Mouse (Mus musculus) spleen, adult 2 months (tissue): ENCODE measurements at regions not wholly inside any gene's neighbourhood (a gene's known extent, or its start where the extent isn't known, plus 50 kb on each side); places are given as distances from the start of the nearest gene placed in this dataset.

Experiments used
- DNase-seq, 2 experiments: peaks; one replicate each; pipeline versions ENCODE4 v3.0.0 to v3.0.0-alpha.2; 2012 to 2021; ENCODE audit warnings: low spot score in 2 of 2, low read depth in 1 of 2
- H3K27ac ChIP-seq: fragments of 200-500 bp; 2 replicates; pipeline ENCODE4 v1.5.1; 2012; ENCODE audit warnings: low read length, inconsistent platforms; ENCODE audit not compliant: insufficient read depth
- H3K27me3 ChIP-seq: fragments of 200-500 bp; 2 replicates; pipeline ENCODE4 v1.6.1; 2012; ENCODE audit warnings: mild to moderate bottlenecking, moderate library complexity, low read length, inconsistent platforms; ENCODE audit not compliant: control insufficient read depth, insufficient read depth
- H3K36me3 ChIP-seq: fragments of 200-500 bp; 2 replicates; pipeline ENCODE4 v1.6.1; 2012; ENCODE audit warnings: mild to moderate bottlenecking, low read length, inconsistent platforms; ENCODE audit not compliant: control insufficient read depth, insufficient read depth
- H3K4me1 ChIP-seq: fragments of 200-500 bp; 2 replicates; pipeline ENCODE4 v1.6.1; 2011; ENCODE audit warnings: inconsistent platforms; ENCODE audit not compliant: control insufficient read depth, insufficient read depth, insufficient read length
- H3K4me3 ChIP-seq: fragments of 200-500 bp; 2 replicates; pipeline ENCODE4 v1.5.1; 2011; ENCODE audit warnings: mild to moderate bottlenecking, inconsistent platforms; ENCODE audit not compliant: insufficient read depth, insufficient read length; ENCODE audit errors: extremely low read depth
- CTCF ChIP-seq: fragments of 200-500 bp; IDR thresholded peaks from 2 replicates; pipeline ENCODE4 v1.5.1; 2011; ENCODE audit warnings: mild to moderate bottlenecking, inconsistent platforms; ENCODE audit not compliant: insufficient read depth, insufficient read length, insufficient replicate concordance; ENCODE audit errors: extremely low read depth
- POLR2A ChIP-seq: fragments of 200-500 bp; IDR thresholded peaks from 2 replicates; pipeline ENCODE4 v1.6.1; 2011; ENCODE audit warnings: low read depth, low read length, inconsistent platforms
- WGBS: fragments of 180-500 bp; shearing (Covaris S2); methylation state at CpG from one replicate; pipeline ENCODE4 v1.1.7; 2018; 5-methylcytosine and 5-hydroxymethylcytosine counted together

DNA sequence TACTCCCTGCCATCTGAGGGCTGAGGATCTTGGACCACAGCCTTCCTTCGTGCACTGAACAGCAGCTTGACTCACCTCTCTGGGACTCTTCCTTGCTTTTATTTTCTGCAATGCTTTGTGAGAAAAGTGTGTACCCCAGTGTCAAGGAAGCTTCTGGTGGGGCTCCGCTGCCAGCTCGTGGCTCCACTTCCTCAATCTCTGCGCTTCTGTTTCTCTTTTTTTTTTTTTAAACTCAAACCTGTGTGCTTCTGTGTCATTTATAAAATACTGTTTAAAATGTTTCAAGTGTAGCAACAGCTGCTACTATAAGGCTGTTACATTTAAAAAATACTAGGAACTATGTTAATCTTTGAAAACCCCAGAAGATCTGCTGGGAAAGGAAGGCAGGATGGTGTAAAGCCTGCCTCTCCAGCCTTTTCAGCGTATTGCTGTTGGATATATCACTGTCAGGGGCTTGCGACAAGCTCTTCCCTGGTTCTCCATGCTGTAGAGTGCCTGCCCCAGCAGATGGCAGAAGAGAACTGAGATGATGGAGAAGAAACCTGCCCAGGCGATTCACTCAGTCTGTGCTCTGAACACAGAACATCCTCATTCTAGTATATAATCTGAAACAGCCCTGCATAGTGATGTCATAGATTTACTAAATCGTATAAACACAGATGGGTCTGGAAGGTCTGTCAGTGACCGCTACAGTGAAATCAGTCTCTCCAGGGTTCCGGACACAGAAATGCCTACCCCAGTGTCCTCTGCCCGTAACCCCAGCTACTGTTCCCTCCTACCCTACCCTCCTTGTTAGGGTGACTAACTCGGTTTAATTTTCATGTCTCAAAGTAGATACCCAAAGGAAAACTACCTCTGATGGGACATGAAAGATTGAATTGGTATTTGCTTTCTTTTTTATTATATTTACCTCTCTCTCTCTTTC, 61.8 kb upstream of the Sv2b start:
- peak overlapping the region; percentile 41 for H3K27ac ChIP-seq
- WGBS, result 16% methylated on average over 12 of the region's 12 CpGs

DNA sequence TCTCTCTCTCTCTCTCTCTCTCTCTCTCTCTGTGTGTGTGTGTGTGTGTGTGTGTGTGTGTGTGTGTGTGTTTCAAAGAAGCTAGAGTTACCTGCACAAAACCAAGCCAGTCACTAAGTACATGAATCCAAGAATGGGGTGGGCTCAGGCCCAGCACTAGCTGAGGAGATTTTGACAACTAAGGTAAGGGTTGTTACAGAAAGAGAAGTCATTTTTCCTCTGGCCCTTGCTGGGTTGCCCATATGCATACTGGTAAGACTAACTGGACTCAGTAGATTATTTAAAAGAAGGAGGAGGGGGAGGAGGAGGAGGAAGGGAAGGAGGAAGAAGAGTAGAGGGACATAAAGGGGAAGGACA, 62.4 kb upstream of the Sv2b start:
- H3K4me3 ChIP-seq, result no peak overlapping the region
- DNase-seq, result no peak
- H3K27me3 ChIP-seq, result no peaks in the 10 kb centered on the region
- H3K27ac ChIP-seq, result peak overlapping the region; percentile 16; the same call in 1 of the 2 replicates
- H3K4me1 ChIP-seq, result peaks cover 9% of the 10 kb centered on the region
- no peak for TF ChIP-seq CTCF
- no peak for TF ChIP-seq POLR2A
- H3K36me3 ChIP-seq, result no peaks in the 10 kb centered on the region

More for the DNA sequence above, 61.8 kb upstream of the Sv2b start:
- H3K36me3 ChIP-seq, result no peaks in the 10 kb centered on the region
- DNase-seq, result peak; percentile 78 to 83
- TF ChIP-seq CTCF (peak; percentile 73; the same call in 1 of the 2 replicates), POLR2A (no peak)
- H3K4me1 ChIP-seq, result peaks cover 9% of the 10 kb centered on the region
- no peaks in the 10 kb centered on the region for H3K27me3 ChIP-seq
- peak overlapping the region; percentile 10; the same call in 1 of the 2 replicates for H3K4me3 ChIP-seq

DNA sequence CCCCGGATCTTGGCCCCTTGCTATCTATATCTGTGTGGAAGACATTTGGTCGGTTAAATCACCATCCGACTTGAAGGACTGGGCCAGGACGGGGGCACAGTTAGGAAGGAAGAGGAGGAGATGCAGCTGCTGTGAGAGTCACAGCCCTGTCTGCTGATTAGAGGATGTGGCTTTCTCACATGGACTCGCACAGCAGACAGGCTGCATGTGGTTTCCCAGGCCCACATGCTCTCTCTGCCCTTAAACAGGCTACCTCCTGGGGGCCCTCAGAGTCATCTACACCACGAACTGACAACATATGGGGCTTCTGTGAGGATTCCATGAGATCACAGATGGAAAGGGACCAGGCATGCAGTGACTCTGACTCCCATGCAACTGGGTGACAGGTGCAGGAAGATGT, 62.9 kb upstream of the Sv2b start:
- Histone ChIP-seq H3K4me3 (no peak overlapping the region), H3K36me3 (no peaks in the 10 kb centered on the region), H3K4me1 (peaks cover 9% of the 10 kb centered on the region), H3K27ac (peak overlapping the region; percentile 50; the same call in 1 of the 2 replicates), H3K27me3 (no peaks in the 10 kb centered on the region)
- WGBS, result 3% methylated on average over 6 of the region's 6 CpGs
- peak; percentile 71 to 82 for DNase-seq
- TF ChIP-seq POLR2A (no peak), CTCF (no peak)

DNA sequence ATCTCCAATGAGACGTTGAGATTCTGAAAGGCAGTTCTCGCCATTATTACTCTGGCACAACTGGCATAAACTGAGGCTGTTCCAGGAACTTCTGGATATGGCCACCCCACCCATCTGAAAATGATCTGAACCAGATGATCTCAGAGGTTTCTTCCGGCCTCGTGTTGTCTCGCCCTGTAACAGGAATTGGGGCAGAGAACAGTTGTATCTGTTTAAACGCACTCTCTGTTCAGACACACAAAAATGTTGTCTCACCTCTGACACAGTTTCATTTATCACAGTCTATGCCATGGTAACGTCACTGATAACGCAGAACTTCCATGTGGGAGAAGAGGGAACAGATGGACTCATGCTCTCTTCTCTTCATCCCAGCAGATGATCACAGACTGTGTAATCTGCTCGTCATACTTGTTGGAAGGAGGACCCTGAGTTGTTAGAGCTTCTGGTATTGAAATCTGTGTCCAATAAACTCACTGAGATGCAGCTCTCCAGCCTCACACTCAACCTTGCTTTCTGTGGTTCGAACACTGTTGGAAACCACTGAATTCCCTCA, 63.9 kb upstream of the Sv2b start:
- H3K27ac ChIP-seq, result no peak overlapping the region
- no peak for DNase-seq
- H3K27me3 ChIP-seq, result no peaks in the 10 kb centered on the region
- 57% methylated on average over 10 of the region's 10 CpGs for WGBS
- no peaks in the 10 kb centered on the region for H3K36me3 ChIP-seq
- TF ChIP-seq CTCF (no peak), POLR2A (no peak)
- H3K4me1 ChIP-seq, result peaks cover 9% of the 10 kb centered on the region
- no peak overlapping the region for H3K4me3 ChIP-seq

DNA sequence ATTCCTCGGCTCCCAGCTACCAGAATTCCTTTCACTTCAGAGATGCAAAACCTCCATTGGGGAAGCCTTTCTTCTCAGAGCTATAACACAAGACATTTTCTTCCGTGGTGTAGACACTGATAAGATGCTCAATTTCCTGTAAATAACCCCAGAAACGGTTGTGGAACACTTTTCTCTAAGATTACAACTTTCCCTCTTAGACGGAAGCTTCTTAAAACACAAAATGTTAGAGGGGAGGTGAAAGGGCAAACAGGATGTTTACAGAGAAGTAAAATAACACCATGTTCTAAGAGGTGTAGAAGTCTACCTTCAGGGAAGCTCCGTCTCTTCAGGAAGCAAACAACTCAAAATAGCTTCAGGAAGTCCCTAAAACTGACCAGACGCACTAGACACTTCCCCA, 65.4 kb upstream of the Sv2b start:
- no peaks in the 10 kb centered on the region for H3K36me3 ChIP-seq
- H3K4me3 ChIP-seq, result no peak overlapping the region
- no peak for TF ChIP-seq POLR2A
- no peak for TF ChIP-seq CTCF
- no peak for DNase-seq
- H3K27me3 ChIP-seq, result no peaks in the 10 kb centered on the region
- 61% methylated on average over 6 of the region's 6 CpGs for WGBS
- H3K27ac ChIP-seq, result no peak overlapping the region
- peaks cover 9% of the 10 kb centered on the region for H3K4me1 ChIP-seq

DNA sequence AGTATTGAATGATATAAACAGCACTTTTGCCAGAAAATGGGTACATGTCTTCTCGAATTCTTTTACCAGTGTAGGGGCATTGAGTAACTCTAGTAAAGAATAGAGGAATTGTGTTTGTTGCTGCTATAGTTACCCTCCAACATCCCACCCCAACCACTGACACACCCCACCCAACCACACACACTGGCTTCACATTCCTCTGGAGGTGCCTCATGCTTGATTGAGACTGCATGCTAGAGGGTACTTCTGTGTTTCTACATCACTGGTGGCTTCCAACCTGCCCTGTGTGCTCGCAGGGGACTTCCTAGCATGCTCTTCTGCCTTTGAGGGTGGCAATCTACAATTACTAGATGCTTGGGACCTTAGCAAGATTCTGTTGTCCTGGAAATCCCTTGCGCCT, 70.5 kb upstream of the Sv2b start:
- Histone ChIP-seq H3K4me1 (no peaks in the 10 kb centered on the region), H3K27ac (no peak overlapping the region), H3K36me3 (no peaks in the 10 kb centered on the region), H3K4me3 (no peak overlapping the region), H3K27me3 (no peaks in the 10 kb centered on the region)
- TF ChIP-seq CTCF (no peak), POLR2A (no peak)
- no peak for DNase-seq
- WGBS, result 80% methylated on average over 3 of the region's 3 CpGs

DNA sequence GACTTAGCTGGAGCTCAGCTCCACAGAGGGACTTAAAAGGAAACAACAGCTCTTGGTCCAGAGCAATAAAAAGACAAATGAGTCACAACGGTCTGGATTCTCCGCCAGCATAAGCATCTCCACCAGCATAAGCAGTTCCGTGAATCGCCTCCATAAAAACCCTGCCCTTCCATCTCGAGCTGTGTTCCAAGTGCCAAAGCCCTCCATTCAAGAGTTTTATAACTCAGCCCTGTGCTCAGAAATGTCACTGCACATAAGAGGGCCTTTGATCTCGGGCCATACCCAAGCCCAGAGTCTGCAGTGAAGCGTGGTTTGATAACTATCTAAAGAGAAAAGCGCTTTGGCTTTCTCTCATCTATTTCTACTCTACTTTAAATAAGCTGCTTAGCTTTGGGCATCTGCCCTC, 70.8 kb upstream of the Akap13 start:
- Histone ChIP-seq H3K27ac (0 out of 2 replicates have a peak overlapping the region, but pooled peaks have one; percentile 6), H3K4me3 (no peak overlapping the region), H3K27me3 (no peaks in the 10 kb centered on the region), H3K4me1 (no peaks in the 10 kb centered on the region; the same call in 1 of the 2 replicates), H3K36me3 (no peaks in the 10 kb centered on the region)
- TF ChIP-seq CTCF, result no peak
- TF ChIP-seq POLR2A, result no peak
- no peak for DNase-seq
- WGBS, result 65% methylated on average over 8 of the region's 8 CpGs
